Mouse (Mus musculus) testis, adult 2 months (tissue): ENCODE results near the gene Them4.

Experiments
- CTCF ChIP-seq: fragments of 200-500 bp; IDR thresholded peaks from 2 replicates; pipeline ENCODE4 v1.5.1; 2012; ENCODE audit warnings: low read depth, mild to moderate bottlenecking, inconsistent platforms, low read length, moderate library complexity; ENCODE audit not compliant: control insufficient read depth, insufficient read depth, insufficient replicate concordance
- POLR2A ChIP-seq: fragments of 200-500 bp; IDR thresholded peaks from 2 replicates; pipeline ENCODE4 v1.6.1; 2012; ENCODE audit warnings: low read depth, mild to moderate bottlenecking, inconsistent platforms, low read length, moderate library complexity; ENCODE audit not compliant: control insufficient read depth

DNA sequence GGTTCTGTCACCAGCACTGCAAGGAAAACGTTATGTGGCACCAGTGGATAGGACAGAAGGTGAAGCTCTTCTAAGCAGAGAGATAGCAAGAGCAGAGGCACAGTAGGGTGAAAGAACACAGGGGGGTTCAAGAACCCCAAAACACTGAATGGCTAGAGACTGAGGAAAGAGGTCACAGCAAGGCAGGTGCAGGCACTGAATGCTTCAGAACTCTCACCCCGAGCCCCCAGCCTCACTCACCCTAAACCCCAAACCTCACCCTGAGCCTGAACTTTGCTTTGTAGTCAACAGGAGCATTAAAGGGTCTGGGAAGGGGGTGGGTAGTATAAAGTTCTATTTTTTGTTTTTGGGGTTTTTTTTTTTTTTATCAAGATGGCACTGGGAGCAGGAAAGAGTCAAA, 38.3 kb downstream of the Them4 start:
- TF ChIP-seq CTCF (no peak), POLR2A (no peak)
